Mouse (Mus musculus): ENCODE measurements at regions not wholly inside any gene's neighbourhood (a gene's known extent, or its start where the extent isn't known, plus 50 kb on each side); places are given as distances from the start of the nearest gene placed in this dataset.

DNA sequence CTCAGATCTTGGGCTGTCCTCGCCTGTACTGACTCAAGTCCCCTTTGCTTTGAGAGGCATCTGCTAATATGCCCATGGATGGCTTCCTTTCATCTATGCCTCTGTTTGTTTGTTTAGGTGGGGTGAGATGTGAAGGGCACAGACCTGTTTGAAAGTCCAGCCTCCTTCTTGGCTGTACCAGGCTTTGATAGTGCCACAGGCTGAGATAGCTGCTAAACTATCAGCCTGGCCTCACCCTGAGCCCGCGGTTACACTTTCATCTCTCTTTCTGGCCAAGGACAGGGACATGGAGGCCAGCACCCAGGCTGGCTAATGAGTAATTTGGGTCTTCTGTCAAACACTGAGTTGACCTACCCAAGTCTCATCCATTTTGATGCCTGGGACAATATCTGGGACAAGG lies 105.0 kb upstream of the Parp11 start:
- no peak for DNase-seq (ENCODE audit: low read depth, low spot score)

DNA sequence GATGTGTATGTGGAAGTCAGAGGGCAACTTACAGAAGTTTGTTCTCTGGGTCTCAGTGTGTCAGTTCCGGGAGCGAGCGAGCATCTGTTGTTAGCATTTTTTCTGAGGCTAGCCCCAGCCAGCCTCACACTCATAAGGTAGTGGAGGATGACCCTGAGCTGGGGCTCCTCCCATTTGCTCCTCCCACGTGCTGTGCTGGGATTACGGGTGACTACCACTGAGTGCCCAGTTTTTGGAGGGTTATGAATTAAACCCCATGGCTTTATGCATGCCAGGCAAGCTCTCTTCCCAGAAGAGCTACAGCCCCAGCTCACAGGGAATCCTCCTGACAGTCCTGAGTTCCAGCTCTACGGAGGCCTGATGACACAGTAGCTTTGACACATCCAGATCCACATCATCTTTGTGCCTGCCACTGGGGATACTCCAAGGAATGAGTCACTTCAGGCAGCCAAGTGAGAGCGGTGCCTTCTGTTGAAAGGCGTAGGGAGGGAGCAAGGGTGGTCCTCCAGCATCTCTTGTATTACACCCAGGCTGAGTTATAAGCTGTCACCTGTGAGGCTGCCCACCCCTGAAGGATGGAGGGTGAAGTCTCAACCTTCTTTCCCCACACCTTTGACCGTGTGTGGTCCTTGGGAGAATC lies 97.8 kb upstream of the Parp11 start:
- DNase-seq (ENCODE audit: low read depth, low spot score) = no peak

DNA sequence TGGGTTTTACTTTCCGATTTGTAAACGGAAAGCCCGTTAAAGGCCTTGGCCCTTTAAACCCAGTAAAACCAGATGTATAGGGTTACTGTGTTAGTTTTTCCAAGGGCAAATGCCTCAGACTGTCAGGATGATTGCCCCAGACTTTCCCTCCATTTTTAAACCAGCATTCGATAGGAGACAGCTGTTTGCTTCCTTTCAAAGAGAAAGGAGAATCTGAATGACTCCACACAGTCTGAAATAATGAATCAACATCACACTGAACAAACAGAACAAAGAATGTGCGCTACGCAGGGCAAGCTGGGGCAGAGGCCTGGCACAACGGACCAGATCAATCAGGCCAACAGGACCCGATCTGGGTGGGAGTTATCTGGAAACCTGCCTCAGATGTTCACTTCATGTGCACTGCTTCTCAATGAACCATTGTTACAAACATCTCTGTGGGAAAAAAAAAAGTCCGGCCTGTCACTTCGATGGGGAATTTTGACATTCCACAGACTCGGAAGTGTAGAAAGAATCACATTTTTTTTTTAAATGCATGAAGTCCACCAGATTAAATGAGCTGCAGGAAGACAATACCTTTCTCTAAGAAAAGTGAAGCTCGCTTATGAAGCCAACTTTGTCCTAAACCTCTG lies 97.0 kb upstream of the Parp11 start:
- DNase-seq (ENCODE audit: low read depth, low spot score) = no peak

DNA sequence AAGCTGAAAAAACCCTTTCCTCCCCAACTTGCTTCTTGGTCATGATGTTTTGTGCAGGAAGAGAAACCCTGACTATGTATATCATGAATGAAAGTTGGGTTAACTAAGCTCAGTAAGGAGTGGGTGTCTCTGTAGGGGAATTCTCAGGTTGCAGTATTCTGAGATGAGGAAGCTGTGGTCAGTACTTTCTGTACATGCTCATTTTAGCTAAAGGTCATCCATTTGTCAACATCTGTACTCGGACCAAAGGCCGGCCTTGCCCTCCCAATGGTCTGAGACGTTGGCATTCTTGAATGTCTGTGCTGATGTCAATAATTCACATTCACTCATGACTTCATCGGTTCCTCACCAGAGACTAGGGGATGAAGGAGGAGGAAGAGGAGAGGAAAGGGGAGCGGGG lies 94.9 kb upstream of the Parp11 start:
- DNase-seq (ENCODE audit: low read depth, low spot score) = no peak

DNA sequence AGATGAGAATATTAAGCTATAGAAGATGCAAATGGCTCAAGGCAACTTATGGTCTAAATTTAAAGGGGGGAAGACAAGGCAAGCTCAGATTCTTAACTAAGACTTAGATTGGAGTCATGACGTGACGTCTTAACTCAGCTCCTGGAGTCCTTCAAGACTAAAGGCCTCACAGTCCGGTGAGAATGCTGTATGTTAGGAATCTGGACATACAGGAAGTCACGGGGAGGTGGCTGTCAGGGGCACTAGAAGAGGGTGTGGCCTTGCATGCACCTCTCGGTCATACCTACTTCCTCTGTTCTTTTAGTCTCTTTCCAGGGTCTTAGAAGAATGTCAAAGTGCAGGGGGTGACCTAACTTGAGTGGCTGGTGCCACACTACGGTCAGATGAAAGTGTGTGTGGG lies 91.5 kb upstream of the Parp11 start:
- no peak for DNase-seq (ENCODE audit: low read depth, low spot score)

DNA sequence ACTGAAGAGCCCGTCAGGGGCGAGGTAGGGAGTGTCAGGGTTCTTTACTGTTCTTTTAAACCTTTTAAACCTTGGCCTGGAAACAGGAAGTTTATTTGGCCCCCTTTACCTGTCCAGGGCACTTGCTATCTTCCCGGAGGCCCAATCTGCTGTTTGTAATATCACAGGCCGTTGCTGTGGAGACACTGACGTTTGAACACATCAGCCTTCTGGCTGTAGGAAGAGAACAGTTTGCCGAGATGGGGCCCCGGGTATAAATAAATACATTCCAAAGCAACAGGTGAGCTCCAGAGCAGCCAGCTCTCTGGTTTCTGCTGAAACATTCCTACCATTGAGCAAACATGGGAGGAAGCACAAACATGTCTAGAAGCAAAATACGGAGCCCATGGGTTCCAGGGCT lies 90.2 kb upstream of the Parp11 start:
- no peak for DNase-seq (ENCODE audit: low read depth, low spot score)

DNA sequence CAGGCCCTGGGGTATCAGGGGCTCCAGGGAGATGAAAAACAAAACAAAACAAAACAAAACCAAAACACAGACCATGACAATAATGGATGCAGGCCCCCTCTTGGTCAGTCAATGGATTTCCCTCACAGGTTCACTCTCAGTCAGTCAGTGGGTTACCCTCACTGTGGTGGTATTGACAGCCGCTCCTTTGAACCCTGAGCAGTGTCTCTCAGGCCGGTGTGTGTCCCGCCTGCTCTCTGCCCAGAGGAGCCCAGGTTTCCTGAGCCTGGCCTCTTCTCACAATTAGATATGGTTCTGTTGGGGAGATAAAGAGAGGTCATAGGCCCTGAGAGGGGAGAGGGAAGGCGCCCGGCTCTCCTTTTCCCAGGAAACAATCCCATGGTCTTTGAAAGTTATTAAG lies 87.8 kb upstream of the Parp11 start:
- no peak for DNase-seq (ENCODE audit: low read depth, low spot score)

DNA sequence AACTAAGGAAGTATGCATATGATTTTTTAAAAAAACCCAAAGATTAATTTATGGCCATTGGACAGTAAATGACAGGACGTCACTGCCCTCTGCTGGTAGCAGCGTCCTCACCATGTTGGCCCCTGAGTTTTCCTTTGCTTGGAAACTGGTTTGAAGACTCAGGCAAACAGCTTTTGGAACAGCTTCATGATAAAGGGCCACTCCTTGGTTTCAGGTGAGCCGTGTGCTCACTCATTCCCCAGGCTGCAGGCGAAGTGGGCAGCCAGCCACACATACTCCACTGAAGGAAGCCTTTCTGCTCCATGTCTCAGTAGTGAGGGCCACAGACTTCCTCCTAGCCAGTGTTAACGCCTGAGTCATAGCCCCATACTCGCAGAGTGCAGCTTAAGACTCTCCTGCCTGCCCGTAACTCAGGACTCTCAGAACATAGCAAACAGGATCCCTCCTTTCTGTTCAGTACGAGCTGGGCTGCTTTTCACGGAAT lies 87.2 kb upstream of the Parp11 start:
- peak; percentile 33 for DNase-seq (ENCODE audit: low read depth, low spot score)

DNA sequence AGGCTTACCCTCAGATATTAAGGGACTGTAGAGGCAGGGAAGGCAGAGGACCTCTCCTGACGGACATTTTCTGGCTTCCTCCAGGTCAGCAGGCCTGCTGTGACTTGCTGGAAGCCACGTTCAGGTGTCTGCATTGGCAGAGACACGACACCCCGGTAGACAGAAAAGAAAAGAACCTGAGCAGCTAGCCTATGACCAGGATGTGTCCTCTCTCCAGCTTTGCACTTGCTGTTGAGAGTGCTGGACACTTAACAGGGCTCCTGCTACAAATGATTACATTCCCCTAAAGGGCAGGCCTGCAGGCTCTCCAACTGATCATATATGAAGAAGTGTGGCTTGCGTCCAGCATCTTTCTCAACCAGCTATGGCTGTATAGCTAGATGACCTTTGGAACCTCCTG lies 84.5 kb upstream of the Parp11 start:
- no peak for DNase-seq (ENCODE audit: low read depth, low spot score)

DNA sequence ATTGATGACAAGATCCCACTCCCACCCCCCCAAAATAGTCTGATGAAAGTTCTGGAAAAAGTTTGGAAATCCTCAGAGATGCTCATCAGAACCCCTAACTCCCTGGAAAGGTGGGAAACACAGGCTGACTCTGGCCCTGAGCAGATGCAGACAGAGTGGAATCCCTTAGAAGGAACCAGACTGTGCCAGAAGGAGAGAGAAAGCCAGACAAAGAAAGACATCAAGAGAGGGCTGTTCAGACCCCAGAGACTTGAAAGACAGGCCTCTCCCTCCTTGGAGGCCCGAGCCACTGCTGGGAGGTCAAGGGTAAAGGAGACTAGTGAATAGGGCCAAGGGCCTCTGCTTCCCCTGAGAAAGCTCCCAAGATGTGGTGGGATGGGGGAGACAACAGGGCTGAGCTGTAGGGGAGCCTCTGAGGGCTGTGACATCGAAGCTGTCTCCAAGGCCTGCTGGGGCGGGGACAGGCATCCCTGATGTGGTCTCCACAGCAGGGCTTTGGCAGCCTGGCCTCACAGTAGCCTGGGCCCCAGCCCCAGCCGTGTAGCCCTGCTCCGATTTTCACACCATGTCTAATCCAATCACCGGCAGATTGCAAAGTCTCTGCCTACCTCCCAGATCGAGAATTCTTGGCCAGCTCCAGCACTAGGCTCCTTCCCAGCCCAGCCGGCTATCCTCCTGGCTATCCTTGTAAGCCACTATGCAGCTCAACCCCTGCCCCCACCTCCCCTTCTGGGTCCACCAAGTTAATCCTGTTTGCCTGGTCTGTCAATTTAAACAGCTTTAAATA lies 83.5 kb upstream of the Parp11 start:
- no peak for DNase-seq (ENCODE audit: low read depth, low spot score)

DNA sequence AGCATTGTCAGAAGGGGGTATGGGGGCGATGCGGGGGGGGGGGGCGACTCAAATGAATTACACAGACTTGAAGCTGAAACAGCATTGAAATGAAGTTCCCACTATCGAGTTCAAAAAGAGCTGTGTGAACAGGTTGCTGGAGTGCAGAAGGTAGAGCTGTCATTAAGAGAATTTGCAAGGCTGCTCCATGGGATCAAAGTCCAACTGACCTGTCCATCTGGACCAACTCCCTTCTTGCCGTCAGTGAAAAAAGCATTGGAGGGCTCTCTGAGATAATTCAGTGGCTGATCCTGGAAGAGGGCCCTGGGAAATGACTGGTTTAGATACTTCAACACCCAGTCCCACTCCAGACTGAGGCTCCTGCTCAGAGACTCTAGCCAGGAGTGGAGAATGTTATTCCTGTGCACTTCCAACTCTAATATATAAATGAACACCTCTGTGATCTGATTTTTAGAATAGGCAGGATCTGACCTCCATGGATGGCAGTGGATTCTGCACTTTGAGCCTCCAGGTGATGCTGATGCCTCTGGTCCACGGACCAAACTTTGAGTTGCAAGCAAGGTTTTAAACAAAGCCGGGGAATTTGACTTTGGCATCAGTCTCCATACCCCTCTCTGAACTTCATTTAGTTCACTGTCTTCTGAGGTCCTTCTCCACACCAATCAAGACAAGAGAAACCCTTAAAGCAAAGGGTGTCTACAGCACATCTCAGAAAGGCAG lies 82.6 kb upstream of the Parp11 start:
- no peak for DNase-seq (ENCODE audit: low read depth, low spot score)

DNA sequence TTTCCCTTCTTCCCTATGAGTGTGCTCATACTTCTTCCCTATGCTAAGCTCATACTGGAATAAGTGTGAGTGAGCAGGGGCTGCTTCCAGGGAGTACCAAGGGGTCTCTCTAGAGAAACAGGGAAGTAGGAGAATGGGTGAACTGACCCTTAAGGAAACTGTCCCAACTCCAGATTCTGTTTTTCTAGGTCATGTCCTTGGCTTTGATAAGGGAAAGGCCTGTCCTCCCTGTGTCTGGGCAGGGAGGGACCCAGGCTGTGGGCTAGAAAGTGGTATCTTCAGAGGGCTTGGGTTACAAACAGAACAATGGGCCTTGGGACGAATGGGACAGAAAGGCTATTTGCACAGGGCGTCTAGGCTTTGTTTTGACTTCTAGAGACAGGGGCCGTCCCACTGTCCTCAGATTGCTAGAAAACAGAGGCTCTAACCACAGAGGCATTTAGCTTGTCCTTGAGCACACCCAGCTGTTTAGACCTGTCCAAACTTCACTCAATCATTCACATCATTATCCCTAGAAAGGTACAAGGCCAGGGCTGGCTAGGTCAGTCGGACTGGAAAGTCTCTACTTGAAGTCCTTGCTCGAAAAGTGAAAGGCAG lies 82.0 kb upstream of the Parp11 start:
- DNase-seq (ENCODE audit: low read depth, low spot score) = no peak

DNA sequence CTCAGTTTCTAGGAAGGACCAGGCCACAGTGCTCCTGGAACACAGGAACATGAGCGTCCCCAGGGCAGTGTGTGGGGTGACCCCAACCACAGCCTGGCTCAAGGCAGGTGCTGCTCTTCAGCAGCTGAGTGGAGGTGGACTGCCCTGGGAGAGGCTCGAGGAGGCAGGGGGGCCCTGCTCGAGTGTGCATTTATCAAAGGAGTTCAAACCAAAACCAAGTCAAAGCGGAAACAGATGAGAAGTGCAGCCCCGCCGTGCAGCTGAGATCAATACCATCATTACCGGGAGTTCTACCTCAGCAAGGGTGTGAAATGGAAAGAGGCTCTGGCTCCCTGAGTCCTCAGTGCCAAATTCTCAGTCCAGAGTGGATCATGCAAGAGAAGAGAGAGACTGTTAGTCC lies 81.4 kb upstream of the Parp11 start:
- DNase-seq (ENCODE audit: low read depth, low spot score) = no peak

DNA sequence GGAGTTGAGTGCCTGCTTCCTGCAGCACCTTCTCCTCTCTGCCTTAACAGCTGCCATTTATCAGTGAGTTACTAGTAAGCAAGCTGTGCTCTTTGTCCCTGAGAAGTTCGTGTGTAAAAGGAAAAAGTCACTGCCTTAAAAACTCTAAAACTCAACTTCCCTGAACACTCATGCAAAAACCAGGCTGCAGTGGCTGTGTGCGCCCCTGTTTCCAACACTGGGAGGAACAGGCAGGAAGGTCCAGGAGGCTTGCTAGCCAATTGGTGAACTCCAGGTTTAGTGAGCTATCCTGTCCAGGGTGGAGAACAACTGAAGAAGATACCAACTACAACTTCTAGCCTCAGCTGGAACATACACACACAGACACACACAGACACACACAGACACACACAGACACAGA lies 81.0 kb upstream of the Parp11 start:
- no peak for DNase-seq (ENCODE audit: low read depth, low spot score)

DNA sequence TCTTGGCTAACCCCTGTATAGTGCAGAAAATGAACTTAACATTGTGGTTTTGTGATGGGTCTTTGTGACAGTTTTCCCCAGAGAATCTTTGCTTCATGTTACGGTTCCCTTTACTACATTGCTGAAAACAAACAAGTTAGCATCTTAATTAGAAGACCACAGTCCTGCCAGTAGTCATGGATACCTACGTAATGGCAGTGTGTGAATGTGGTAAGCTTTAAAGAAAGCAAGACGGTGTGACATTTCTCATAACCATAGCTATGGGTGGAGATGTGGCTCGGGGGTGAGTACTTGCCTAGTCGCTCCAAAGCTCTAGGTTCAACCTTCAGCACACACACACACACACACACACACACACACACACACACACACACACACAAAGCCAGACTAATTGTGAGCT lies 73.6 kb upstream of the Parp11 start:
- DNase-seq (ENCODE audit: low read depth, low spot score) = no peak

DNA sequence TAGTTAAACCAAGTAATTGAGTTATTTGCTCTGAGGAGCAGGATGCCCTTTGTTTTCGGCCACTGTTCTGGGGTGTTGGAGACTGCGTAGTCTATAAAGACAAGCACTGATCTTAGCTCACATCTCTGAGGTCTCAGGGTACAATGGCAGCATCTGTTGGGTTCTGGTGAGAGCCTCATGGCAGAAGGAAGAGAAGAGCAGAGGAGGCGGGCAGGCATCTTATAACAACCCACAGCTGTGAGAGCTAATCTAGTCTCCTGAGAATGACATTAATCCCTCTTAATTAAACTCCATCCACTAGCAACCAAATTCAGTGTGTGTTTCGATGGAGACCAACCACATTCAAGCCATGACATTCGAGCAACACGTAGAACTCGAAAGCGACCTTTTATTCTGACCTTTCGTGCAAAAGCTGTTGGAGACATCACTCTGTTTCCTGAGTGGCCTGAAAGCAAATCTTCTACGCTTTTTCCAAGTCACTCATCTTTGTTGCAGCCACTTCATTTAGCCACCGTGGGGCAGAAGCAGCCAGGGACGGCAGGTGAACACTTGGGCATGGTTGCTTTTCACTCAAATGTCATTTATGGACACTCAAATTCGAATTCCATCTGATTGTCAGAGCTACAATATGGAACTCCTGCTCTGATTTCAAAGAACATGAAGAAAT lies 72.7 kb upstream of the Parp11 start:
- no peak for DNase-seq (ENCODE audit: low read depth, low spot score)

DNA sequence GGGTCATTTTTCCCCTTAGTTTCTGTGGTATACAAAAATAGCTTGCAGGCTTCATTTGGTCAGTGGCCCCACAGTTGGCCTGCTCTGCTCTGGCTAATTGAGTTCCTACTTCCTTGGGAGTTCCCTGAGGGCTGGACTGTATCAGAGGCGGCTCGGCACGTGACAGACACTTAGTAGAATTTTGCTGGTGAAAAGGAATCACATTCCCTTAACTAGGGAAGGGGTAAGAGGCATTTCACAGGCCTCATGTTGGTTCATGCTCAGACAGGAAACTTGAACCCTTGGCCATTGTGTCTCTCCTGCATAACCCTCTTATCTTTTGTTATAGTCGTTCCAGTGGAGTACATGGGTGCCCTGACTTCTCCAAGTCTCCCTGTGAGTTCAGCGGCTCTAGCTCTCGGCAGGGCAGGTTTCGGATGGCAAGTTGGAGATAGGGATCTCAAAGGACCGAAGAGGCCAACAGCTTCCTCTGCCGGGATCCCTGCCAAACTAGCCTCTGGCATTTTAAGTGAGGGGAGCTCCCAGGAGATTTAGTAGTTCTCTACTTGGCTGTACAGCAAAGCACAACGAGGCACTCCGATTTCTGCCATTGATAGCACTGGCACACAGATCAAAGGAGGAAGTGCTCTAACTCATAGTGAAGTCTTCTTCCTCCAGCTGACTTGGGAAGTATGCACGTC lies 72.0 kb upstream of the Parp11 start:
- no peak for DNase-seq (ENCODE audit: low read depth, low spot score)

DNA sequence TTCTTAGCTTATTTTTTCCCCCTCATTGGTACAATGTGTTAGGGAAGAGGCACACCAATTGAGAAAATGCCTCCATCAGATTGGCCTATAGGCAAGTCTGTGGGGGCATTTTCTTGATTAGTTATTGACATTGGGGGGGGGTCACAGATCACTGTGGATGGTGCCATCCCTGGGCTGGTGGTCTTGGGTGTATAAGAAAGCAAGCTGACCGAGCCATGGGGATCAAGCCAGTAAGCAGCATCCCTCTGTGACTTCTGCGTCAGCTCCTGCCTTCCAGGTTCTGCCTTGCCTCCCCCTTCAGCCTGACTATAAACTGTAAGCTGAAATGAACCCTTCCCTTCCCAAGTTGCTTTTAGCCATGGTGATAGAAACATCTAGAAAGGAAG lies 71.5 kb upstream of the Parp11 start:
- no peak for DNase-seq (ENCODE audit: low read depth, low spot score)

DNA sequence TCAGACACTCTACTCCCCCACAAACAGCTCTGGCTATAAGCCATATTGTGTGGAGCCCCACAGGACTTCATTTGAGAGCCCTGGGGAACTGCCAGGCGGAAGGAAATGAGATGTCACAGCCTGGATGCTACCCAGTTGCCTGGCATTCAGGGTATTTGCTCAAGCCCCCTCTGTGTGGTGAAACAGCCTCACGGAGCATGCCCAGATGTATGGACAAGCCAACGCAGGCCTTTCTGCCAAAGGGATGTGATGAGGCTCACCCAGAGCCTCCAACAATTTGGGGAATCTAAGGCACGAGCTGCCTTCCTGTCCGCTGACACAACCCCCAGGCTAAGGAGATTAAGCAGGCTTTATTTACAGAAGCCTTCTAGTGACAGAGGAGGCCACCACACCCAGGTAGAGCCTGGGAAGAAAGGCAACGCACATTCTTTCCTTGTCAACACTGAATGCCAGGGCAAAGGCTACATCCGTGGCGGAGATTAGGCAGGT lies 70.9 kb upstream of the Parp11 start:
- DNase-seq (ENCODE audit: low read depth, low spot score) = no peak

DNA sequence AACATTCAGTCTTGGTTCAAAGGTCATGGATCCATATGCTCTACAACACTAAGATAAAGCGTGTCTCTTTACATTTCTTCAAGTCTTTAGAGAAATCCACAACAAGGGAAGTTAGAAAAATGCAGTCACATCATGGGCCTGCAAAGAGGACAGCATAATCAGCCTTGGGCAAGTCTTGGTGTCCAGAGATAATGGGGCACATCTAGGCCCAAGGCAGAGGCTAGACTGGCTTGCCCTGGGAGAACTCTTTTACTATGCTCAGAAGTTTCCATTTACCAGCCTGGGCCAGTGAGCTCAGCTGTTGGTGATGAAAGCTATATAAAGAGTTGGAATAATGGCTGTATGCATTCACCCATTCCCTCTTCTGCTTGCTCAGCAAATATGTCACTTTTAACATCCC lies 67.9 kb upstream of the Parp11 start:
- no peak for DNase-seq (ENCODE audit: low read depth, low spot score)

DNA sequence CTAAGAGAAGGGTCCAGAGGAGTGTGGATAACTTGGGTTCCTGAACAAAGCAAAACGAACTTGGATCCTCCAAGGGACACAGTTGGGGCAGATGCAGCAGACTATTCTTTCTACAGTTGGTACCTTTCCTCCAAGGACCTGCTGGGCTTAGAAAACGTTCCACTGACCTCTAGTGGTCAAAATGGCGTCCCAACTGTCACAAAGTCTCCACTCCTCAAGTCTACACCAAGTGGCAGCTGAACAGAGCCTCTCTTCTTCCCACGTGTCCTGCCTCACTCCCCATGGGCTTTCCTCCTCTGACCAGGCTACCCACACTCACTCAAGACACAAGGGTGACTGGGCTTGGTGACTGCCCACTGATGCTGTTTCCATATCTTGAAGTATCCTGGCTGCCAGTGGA lies 67.1 kb upstream of the Parp11 start:
- DNase-seq (ENCODE audit: low read depth, low spot score) = no peak

Data from telencephalon, adult 2 months (tissue).